Mouse (Mus musculus) bone marrow, adult 2 months (tissue): ENCODE data around the gene Ephb1.

Source experiments
- CTCF ChIP-seq: fragments of 200-500 bp; IDR thresholded peaks from 2 replicates; pipeline ENCODE4 v1.5.1; 2011; ENCODE audit warnings: low read length, control low read depth; ENCODE audit not compliant: control insufficient read depth, insufficient read depth
- POLR2A ChIP-seq: fragments of 200-500 bp; IDR thresholded peaks from 2 replicates; pipeline ENCODE4 v1.6.1; 2011; ENCODE audit warnings: low read depth, mild to moderate bottlenecking, control low read depth, low read length, borderline replicate concordance; ENCODE audit not compliant: control insufficient read depth

DNA sequence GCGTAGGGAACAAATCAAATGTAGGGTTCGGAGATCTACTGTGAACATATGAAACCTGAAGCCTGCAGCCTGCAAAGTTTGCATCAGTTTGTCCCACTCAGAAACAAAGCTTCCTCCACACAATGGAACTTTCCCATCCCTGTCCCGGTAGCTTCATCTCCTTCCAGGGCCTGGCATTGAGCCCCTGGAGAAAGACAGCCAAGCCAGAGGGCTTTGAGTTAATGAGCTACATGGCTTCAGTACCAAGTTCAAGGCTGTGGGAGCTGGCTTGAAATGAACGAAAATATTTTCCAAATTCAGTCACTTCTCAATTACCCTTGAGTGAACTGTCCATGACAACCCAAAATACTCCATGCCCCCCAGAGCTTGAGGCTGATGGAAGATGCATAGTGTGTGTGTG lies 160.4 kb downstream of the Ephb1 start:
- TF ChIP-seq POLR2A = no peak
- no peak for TF ChIP-seq CTCF
